Mouse (Mus musculus): ENCODE measurements around the gene Olfr1109. TPM values are rescaled to one million over a fixed set of nuclear protein-coding genes. Genes with fewer than 3 reads are reported as not detected.

The Olfr1109 gene
- 1.5 and 2.4 TPM in 2 replicates for polyA plus RNA-seq (2011; ENCODE audit: insufficient read depth, insufficient read length, low replicate concordance, missing spikeins)

DNA sequence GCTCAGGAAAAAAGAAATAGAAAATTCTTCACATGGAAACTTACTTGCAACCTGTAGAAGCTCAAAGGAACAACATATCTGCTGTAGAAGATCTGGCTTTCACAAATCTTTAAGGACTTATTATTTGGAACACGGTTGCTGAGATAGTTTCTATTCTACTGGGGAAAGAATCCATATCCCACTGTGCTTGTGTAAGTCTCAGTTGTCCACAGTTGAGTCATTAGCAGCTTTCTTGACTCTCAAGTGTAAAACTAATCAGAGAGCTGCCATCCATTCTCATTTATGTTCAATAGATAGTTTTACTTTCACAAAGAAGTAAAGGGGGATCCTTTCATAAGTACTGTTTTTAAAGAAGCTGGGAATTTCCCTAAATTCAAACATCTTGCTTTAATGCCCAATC is at the start of gene Olfr1109:
Gene Olfr1109, minus strand, starts transcription at position 101 of the 400 bp plus-strand sequence.
- 51% methylated on average over 1 of the region's 1 CpGs for WGBS
- no peaks in the 10 kb centered on the region for H3K4me1 ChIP-seq (ENCODE audit: control insufficient read depth, insufficient read depth, low read length)
- TF ChIP-seq POLR2A (IDR thresholded peaks at IDR 0.05; ENCODE audit: borderline replicate concordance, control insufficient read depth, low read depth, low read length) (no peak), CTCF (IDR thresholded peaks at IDR 0.05; ENCODE audit: control insufficient read depth, insufficient read depth, low read length) (no peak)
- no peak within 1 kb of the TSS for H3K4me3 ChIP-seq (replicated peaks; ENCODE audit: control insufficient read depth, low read depth, low read length)
- H3K27ac ChIP-seq (ENCODE audit: control insufficient read depth, insufficient read depth, low read depth, low read length, poor library complexity) = no peak within 1 kb of the TSS

DNA sequence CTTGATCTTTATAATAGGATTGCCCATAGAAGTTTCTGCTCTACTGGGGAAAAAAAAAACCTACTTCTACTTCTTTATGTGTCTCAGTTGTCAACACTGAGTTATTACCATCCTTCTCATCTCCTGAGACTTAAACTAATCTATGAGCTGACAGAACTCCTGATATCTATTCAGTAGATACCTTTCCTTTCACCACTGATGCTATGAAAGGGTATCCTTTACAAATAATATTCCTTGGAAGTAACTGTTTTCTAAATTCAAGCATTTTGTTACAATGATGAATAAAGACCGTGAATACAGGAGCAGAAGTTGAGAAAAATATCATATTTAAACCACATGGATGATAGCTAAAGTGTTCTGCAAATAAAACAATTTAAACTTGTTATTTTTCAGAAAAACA is 44.4 kb upstream of the Olfr1109 start, which contains the start of gene Olfr1110:
Gene Olfr1110, minus strand, starts transcription at position 101 of the 400 bp plus-strand sequence.
- no peak within 1 kb of the TSS for H3K27ac ChIP-seq (ENCODE audit: control insufficient read depth, insufficient read depth, low read depth, low read length, poor library complexity)
- no peak for TF ChIP-seq CTCF (IDR thresholded peaks at IDR 0.05; ENCODE audit: control insufficient read depth, insufficient read depth, low read length)
- 64% methylated on average over 1 of the region's 1 CpGs for WGBS
- H3K4me3 ChIP-seq (replicated peaks; ENCODE audit: control insufficient read depth, low read depth, low read length) = no peak within 1 kb of the TSS
- no peaks in the 10 kb centered on the region for H3K4me1 ChIP-seq (ENCODE audit: control insufficient read depth, insufficient read depth, low read length)

DNA sequence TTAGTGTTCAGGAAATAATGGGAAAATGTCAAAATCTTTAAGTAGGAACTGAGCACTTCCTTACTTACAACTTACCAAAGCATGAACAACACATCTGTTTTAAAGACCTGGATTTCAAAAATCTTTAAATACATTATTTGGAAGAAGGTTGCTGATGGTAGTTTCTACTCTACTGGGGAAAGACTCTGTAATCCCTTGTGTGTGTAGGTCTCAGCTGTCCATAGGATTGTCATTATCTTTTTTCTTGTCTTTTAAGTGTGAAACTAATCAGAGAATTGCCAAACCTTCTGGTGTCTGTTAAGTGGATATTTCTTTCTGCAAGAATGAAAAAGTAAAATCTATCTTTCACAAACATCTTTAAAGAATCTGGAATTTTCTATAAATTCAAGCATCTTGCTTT is 18.7 kb upstream of the Olfr1109 start, which contains the start of gene Olfr259:
Gene Olfr259, minus strand, starts transcription at position 101 of the 400 bp plus-strand sequence.
- no peak for TF ChIP-seq POLR2A (IDR thresholded peaks at IDR 0.05; ENCODE audit: borderline replicate concordance, control insufficient read depth, low read depth, low read length)
- TF ChIP-seq CTCF (IDR thresholded peaks at IDR 0.05; ENCODE audit: control insufficient read depth, insufficient read depth, low read length) = no peak
- no peaks in the 10 kb centered on the region for H3K4me1 ChIP-seq (ENCODE audit: control insufficient read depth, insufficient read depth, low read length)
- no peak within 1 kb of the TSS for H3K27ac ChIP-seq (ENCODE audit: control insufficient read depth, insufficient read depth, low read depth, low read length, poor library complexity)
- no peak within 1 kb of the TSS for H3K4me3 ChIP-seq (replicated peaks; ENCODE audit: control insufficient read depth, low read depth, low read length)

DNA sequence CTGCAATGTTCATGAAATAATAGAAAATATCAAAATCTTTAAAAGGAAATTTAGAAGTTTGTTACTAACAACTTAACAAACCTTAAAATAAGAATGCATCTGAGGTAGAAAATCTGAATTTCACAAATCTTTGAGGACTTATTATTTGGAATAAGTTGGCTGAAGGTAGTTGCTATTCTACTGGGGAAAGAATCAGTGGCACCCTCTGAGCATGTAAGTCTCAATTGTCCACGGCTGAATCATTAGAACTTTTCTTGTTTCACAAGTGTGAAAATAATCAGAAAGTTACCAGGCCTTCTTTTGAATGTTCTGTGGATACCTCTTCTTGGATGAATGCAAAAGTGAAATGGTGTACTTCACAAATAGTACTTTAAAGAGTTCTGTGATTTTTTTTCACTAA is 20.1 kb downstream of the Olfr1109 start, which contains the start of gene Olfr1107:
Gene Olfr1107, minus strand, starts transcription at position 101 of the 400 bp plus-strand sequence.
- 83% methylated on average over 1 of the region's 1 CpGs for WGBS
- TF ChIP-seq CTCF (IDR thresholded peaks at IDR 0.05; ENCODE audit: control insufficient read depth, insufficient read depth, low read length) (no peak), POLR2A (IDR thresholded peaks at IDR 0.05; ENCODE audit: borderline replicate concordance, control insufficient read depth, low read depth, low read length) (no peak)
- H3K4me1 ChIP-seq (ENCODE audit: control insufficient read depth, insufficient read depth, low read length) = no peaks in the 10 kb centered on the region
- H3K27ac ChIP-seq (ENCODE audit: control insufficient read depth, insufficient read depth, low read depth, low read length, poor library complexity) = no peak within 1 kb of the TSS
- no peak within 1 kb of the TSS for H3K4me3 ChIP-seq (replicated peaks; ENCODE audit: control insufficient read depth, low read depth, low read length)

DNA sequence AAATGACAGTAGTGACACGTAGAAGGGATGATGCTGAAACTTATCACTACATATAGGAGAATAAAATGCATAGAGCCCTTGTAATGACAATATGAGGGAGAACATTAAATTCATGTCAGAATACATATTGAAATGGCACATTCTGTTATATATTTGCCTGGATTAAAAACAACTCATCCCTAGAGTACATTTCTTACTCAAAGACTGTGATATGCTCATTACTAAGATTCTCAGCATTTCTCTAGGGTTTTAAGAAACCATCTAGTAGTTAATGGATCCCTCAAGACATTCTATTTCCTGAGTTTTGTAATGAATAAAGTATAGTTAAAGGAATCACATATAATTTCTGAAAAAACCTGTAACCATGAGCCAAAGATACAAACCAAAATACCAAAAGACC is 43.6 kb downstream of the Olfr1109 start, which contains the start of gene Olfr1106:
Gene Olfr1106, minus strand, starts transcription at position 101 of the 400 bp plus-strand sequence.
- Histone ChIP-seq H3K4me3 (replicated peaks; ENCODE audit: control insufficient read depth, low read depth, low read length) (no peak within 1 kb of the TSS), H3K4me1 (ENCODE audit: control insufficient read depth, insufficient read depth, low read length) (no peaks in the 10 kb centered on the region), H3K27ac (ENCODE audit: control insufficient read depth, insufficient read depth, low read depth, low read length, poor library complexity) (no peak within 1 kb of the TSS)
- 54% methylated on average over 1 of the region's 1 CpGs for WGBS
- TF ChIP-seq CTCF (IDR thresholded peaks at IDR 0.05; ENCODE audit: control insufficient read depth, insufficient read depth, low read length) (no peak), POLR2A (IDR thresholded peaks at IDR 0.05; ENCODE audit: borderline replicate concordance, control insufficient read depth, low read depth, low read length) (no peak)

Other genes with a start within 250 kb of the Olfr1109 start
- gene Olfr1095, start 244.3 kb downstream of the Olfr1109 start, polyA plus RNA-seq (2011; ENCODE audit: insufficient read depth, insufficient read length, low replicate concordance, missing spikeins) = not detected in 2 replicates
- gene Gm13723, start 221.2 kb downstream of the Olfr1109 start, polyA plus RNA-seq (2011; ENCODE audit: insufficient read depth, insufficient read length, low replicate concordance, missing spikeins) = not detected in 2 replicates
- gene Olfr1097, start 203.8 kb downstream of the Olfr1109 start, polyA plus RNA-seq (2011; ENCODE audit: insufficient read depth, insufficient read length, low replicate concordance, missing spikeins) = not detected in 2 replicates
- not detected in 2 replicates for gene Olfr1098, start 171.5 kb downstream of the Olfr1109 start, polyA plus RNA-seq (2011; ENCODE audit: insufficient read depth, insufficient read length, low replicate concordance, missing spikeins)
- not detected in 2 replicates for gene Olfr1099, start 135.3 kb downstream of the Olfr1109 start, polyA plus RNA-seq (2011; ENCODE audit: insufficient read depth, insufficient read length, low replicate concordance, missing spikeins)
- not detected in 2 replicates for gene Olfr1100, start 116.1 kb downstream of the Olfr1109 start, polyA plus RNA-seq (2011; ENCODE audit: insufficient read depth, insufficient read length, low replicate concordance, missing spikeins)
- not detected in 2 replicates for gene Olfr1101, start 104.8 kb downstream of the Olfr1109 start, polyA plus RNA-seq (2011; ENCODE audit: insufficient read depth, insufficient read length, low replicate concordance, missing spikeins)
- not detected in 2 replicates for gene Olfr1102, start 97.6 kb downstream of the Olfr1109 start, polyA plus RNA-seq (2011; ENCODE audit: insufficient read depth, insufficient read length, low replicate concordance, missing spikeins)
- gene Olfr1104, start 68.9 kb downstream of the Olfr1109 start, polyA plus RNA-seq (2011; ENCODE audit: insufficient read depth, insufficient read length, low replicate concordance, missing spikeins) = not detected in 2 replicates
- not detected in 2 replicates for gene Olfr1105, start 59.5 kb downstream of the Olfr1109 start, polyA plus RNA-seq (2011; ENCODE audit: insufficient read depth, insufficient read length, low replicate concordance, missing spikeins)
- gene Olfr1106, start 43.7 kb downstream of the Olfr1109 start, polyA plus RNA-seq (2011; ENCODE audit: insufficient read depth, insufficient read length, low replicate concordance, missing spikeins) = not detected in 2 replicates
- 0.36 TPM in 1 of 2 replicates, not detected in the other for gene Olfr1107, start 20.2 kb downstream of the Olfr1109 start, polyA plus RNA-seq (2011; ENCODE audit: insufficient read depth, insufficient read length, low replicate concordance, missing spikeins)
- not detected in 2 replicates for gene Olfr259, start 18.6 kb upstream of the Olfr1109 start, polyA plus RNA-seq (2011; ENCODE audit: insufficient read depth, insufficient read length, low replicate concordance, missing spikeins)
- gene Olfr1110, start 44.3 kb upstream of the Olfr1109 start, polyA plus RNA-seq (2011; ENCODE audit: insufficient read depth, insufficient read length, low replicate concordance, missing spikeins) = not detected in 2 replicates
- not detected in 2 replicates for gene Olfr1111, start 56.6 kb upstream of the Olfr1109 start, polyA plus RNA-seq (2011; ENCODE audit: insufficient read depth, insufficient read length, low replicate concordance, missing spikeins)
- gene Olfr1112, start 91.8 kb upstream of the Olfr1109 start, polyA plus RNA-seq (2011; ENCODE audit: insufficient read depth, insufficient read length, low replicate concordance, missing spikeins) = 1.6 TPM in 1 of 2 replicates, not detected in the other
- gene Olfr1113, start 113.0 kb upstream of the Olfr1109 start, polyA plus RNA-seq (2011; ENCODE audit: insufficient read depth, insufficient read length, low replicate concordance, missing spikeins) = not detected in 2 replicates
- gene Olfr1115, start 152.0 kb upstream of the Olfr1109 start, polyA plus RNA-seq (2011; ENCODE audit: insufficient read depth, insufficient read length, low replicate concordance, missing spikeins) = not detected in 2 replicates
- gene Olfr1116, start 171.5 kb upstream of the Olfr1109 start, polyA plus RNA-seq (2011; ENCODE audit: insufficient read depth, insufficient read length, low replicate concordance, missing spikeins) = 0.13 TPM in 1 of 2 replicates, not detected in the other
- gene Olfr1118, start 211.6 kb upstream of the Olfr1109 start, polyA plus RNA-seq (2011; ENCODE audit: insufficient read depth, insufficient read length, low replicate concordance, missing spikeins) = not detected in 2 replicates

Measured in bone marrow, adult 2 months (tissue).